Mouse (Mus musculus) liver, embryonic 14.5 days (tissue): ENCODE measurements at regions not wholly inside any gene's neighbourhood (a gene's known extent, or its start where the extent isn't known, plus 50 kb on each side); places are given as distances from the start of the nearest gene placed in this dataset.

Experiments
- ATAC-seq: fragments of 200-750 bp; cut with Nextera tagmentation; 2 replicates; pipeline ENCODE4 v1.8.0; 2017; ENCODE audit warnings: moderate number of reproducible peaks, mild to moderate bottlenecking, moderate library complexity; ENCODE audit not compliant: insufficient read depth
- DNase-seq, 3 experiments: peaks; one replicate each; pipeline ENCODE4 v3.0.0-alpha.2; 2012 to 2013; ENCODE audit warnings: low read depth in 3 of 3, low spot score in 3 of 3
- H3K27ac ChIP-seq: fragments of 300-500 bp; sonication (generic); 2 replicates; pipeline ENCODE4 v1.5.1; 2014; ENCODE audit warnings: moderate library complexity, mild to moderate bottlenecking, control low read depth, inconsistent platforms
- H3K27me3 ChIP-seq: fragments of 300-500 bp; sonication (generic); 2 replicates; pipeline ENCODE4 v1.6.1; 2014; ENCODE audit warnings: mild to moderate bottlenecking, low read length, moderate library complexity; ENCODE audit not compliant: control insufficient read depth, insufficient read depth
- H3K36me3 ChIP-seq: fragments of 300-500 bp; sonication (generic); replicated peaks from 2 replicates; pipeline ENCODE4 v1.6.1; 2014; ENCODE audit warnings: low read depth; ENCODE audit not compliant: control insufficient read depth, insufficient read depth
- H3K4me1 ChIP-seq, 2 experiments: fragments of 200-500 bp in 1 of 2; fragments of 300-500 bp in 1 of 2; sonication (generic) in 1 of 2; replicated peaks; 2 replicates each; pipeline ENCODE4 v1.6.1; 2012 to 2014; ENCODE audit warnings: antibody characterized with exemption in 1 of 2, inconsistent platforms in 1 of 2, low read length in 1 of 2; ENCODE audit not compliant: control insufficient read depth in 2 of 2, insufficient read depth in 2 of 2
- H3K4me2 ChIP-seq: fragments of 300-500 bp; sonication (generic); 2 replicates; pipeline ENCODE4 v1.6.1; 2014; ENCODE audit warnings: low read depth, mild to moderate bottlenecking, control low read depth, moderate library complexity
- H3K4me3 ChIP-seq, 2 experiments: fragments of 200-500 bp in 1 of 2; fragments of 300-500 bp in 1 of 2; sonication (generic) in 1 of 2; 2 replicates each; pipeline ENCODE4 v1.5.1; 2012 to 2014; ENCODE audit warnings: low read depth in 2 of 2, low read length in 2 of 2, mild to moderate bottlenecking in 2 of 2, control low read depth in 1 of 2, inconsistent platforms in 1 of 2, moderate library complexity in 1 of 2; ENCODE audit not compliant: insufficient read depth in 1 of 2
- H3K9ac ChIP-seq: fragments of 300-500 bp; sonication (generic); replicated peaks from 2 replicates; pipeline ENCODE4 v1.6.1; 2014; ENCODE audit warnings: mild to moderate bottlenecking, control low read depth, moderate library complexity
- H3K9me3 ChIP-seq: fragments of 300-500 bp; sonication (generic); 2 replicates; pipeline ENCODE4 v1.6.1; 2016; ENCODE audit warnings: low read length, mixed read lengths; ENCODE audit not compliant: control insufficient read depth
- CTCF ChIP-seq: IDR thresholded peaks from 2 replicates; pipeline ENCODE4 v1.5.1; 2016; ENCODE audit warnings: antibody characterized with exemption, low read depth, control low read depth
- EP300 ChIP-seq: IDR thresholded peaks from 2 replicates; pipeline ENCODE4 v1.6.1; 2016; ENCODE audit warnings: antibody characterized with exemption, low read depth
- WGBS: fragments of 180-500 bp; shearing (Covaris S2); extraction: QIAGEN DNeasy Blood & Tissue Kit; methylation state at CpG from one replicate; pipeline ENCODE4 v1.1.7; 2014; ENCODE audit not compliant: insufficient replicate concordance; 5-methylcytosine and 5-hydroxymethylcytosine counted together

GRCm38 (mm10) chr6:117430876-117431781, 262.8 kb downstream of the Cxcl12 start:
- Histone ChIP-seq H3K4me1 (no peaks in the 10 kb centered on the region), H3K27ac (no peak overlapping the region), H3K4me2 (no peak overlapping the region), H3K9ac (no peak overlapping the region), H3K36me3 (no peaks in the 10 kb centered on the region), H3K9me3 (no peaks in the 10 kb centered on the region), H3K4me3 (no peak overlapping the region), H3K27me3 (no peaks in the 10 kb centered on the region)
- ATAC-seq = peak; percentile 61; the same call in 1 of the 2 replicates
- WGBS = 51% methylated on average over 15 of the region's 15 CpGs
- DNase-seq = peak in 1 of 3 experiments; percentile 22
- TF ChIP-seq EP300 (no peak), CTCF (peak; percentile 23; the same call in 1 of the 2 replicates)

GRCm38 (mm10) chr6:117436851-117437250, 268.5 kb downstream of the Cxcl12 start:
- DNase-seq (no peak), ATAC-seq (no peak)
- no peaks in the 10 kb centered on the region for H3K9me3 ChIP-seq
- no peaks in the 10 kb centered on the region for H3K36me3 ChIP-seq
- H3K4me1 ChIP-seq = no peaks in the 10 kb centered on the region
- TF ChIP-seq CTCF = no peak
- TF ChIP-seq EP300 = no peak
- no peaks in the 10 kb centered on the region for H3K27me3 ChIP-seq
- 56% methylated on average over 3 of the region's 3 CpGs for WGBS
- no peak overlapping the region for H3K4me3 ChIP-seq
- no peak overlapping the region for H3K4me2 ChIP-seq
- H3K27ac ChIP-seq = no peak overlapping the region
- H3K9ac ChIP-seq = no peak overlapping the region

GRCm38 (mm10) chr6:117437411-117438101, 269.2 kb downstream of the Cxcl12 start:
- no peaks in the 10 kb centered on the region for H3K4me1 ChIP-seq
- no peaks in the 10 kb centered on the region for H3K27me3 ChIP-seq
- DNase-seq (no peak), ATAC-seq (no peak)
- H3K9ac ChIP-seq = no peak overlapping the region
- 34% methylated on average over 10 of the region's 10 CpGs for WGBS
- TF ChIP-seq CTCF = no peak
- TF ChIP-seq EP300 = no peak
- no peaks in the 10 kb centered on the region for H3K36me3 ChIP-seq
- no peaks in the 10 kb centered on the region for H3K9me3 ChIP-seq
- H3K4me2 ChIP-seq = no peak overlapping the region
- H3K4me3 ChIP-seq = no peak overlapping the region
- no peak overlapping the region for H3K27ac ChIP-seq

GRCm38 (mm10) chr6:117448652-117449051, 280.3 kb downstream of the Cxcl12 start:
- no peak overlapping the region for H3K4me3 ChIP-seq
- WGBS = 51% methylated on average over 3 of the region's 3 CpGs
- H3K9me3 ChIP-seq = no peaks in the 10 kb centered on the region
- H3K27ac ChIP-seq = no peak overlapping the region
- no peak overlapping the region for H3K4me2 ChIP-seq
- ATAC-seq (no peak), DNase-seq (no peak)
- no peak overlapping the region for H3K9ac ChIP-seq
- no peaks in the 10 kb centered on the region for H3K27me3 ChIP-seq
- TF ChIP-seq EP300 (no peak), CTCF (no peak)
- H3K4me1 ChIP-seq = no peaks in the 10 kb centered on the region
- no peaks in the 10 kb centered on the region for H3K36me3 ChIP-seq

- Histone ChIP-seq H3K4me2 (no peak overlapping the region), H3K9me3 (no peaks in the 10 kb centered on the region), H3K27me3 (no peaks in the 10 kb centered on the region), H3K36me3 (no peaks in the 10 kb centered on the region), H3K4me1 (no peaks in the 10 kb centered on the region), H3K4me3 (no peak overlapping the region), H3K9ac (no peak overlapping the region), H3K27ac (no peak overlapping the region)
- 60% methylated on average over 5 of the region's 5 CpGs for WGBS
- DNase-seq (no peak), ATAC-seq (no peak)
- TF ChIP-seq CTCF = no peak
- no peak for TF ChIP-seq EP300
Measured at GRCm38 (mm10) chr6:117451001-117451400, 282.7 kb downstream of the Cxcl12 start.
